Mouse (Mus musculus): ENCODE measurements around the gene Rapgef3. TPM values are rescaled to one million over a fixed set of nuclear protein-coding genes. Genes with fewer than 3 reads are reported as not detected.
A peak's percentile ranks its signal among the peaks of the same experiment; 100 is the strongest.

The Rapgef3 gene
- polyA plus RNA-seq, 1 experiment from 2014 or later = 5.9 TPM

- DNase-seq (ENCODE audit: low spot score) = no peak
- Histone ChIP-seq H3K27me3 (replicated peaks; ENCODE audit: low read depth, poor library complexity, severe bottlenecking) (no peaks in the 10 kb centered on the region), H3K4me1 (peaks cover 27% of the 10 kb centered on the region), H3K9me3 (no peaks in the 10 kb centered on the region), H3K36me3 (replicated peaks) (no peaks in the 10 kb centered on the region), H3K27ac (replicated peaks) (no peak overlapping the region), H3K4me3 (no peak overlapping the region)
- WGBS = 89% methylated on average over 4 of the region's 4 CpGs
Measured at GRCm38 (mm10) chr15:97748964-97749363, 18.8 kb downstream of the Rapgef3 start.

DNA sequence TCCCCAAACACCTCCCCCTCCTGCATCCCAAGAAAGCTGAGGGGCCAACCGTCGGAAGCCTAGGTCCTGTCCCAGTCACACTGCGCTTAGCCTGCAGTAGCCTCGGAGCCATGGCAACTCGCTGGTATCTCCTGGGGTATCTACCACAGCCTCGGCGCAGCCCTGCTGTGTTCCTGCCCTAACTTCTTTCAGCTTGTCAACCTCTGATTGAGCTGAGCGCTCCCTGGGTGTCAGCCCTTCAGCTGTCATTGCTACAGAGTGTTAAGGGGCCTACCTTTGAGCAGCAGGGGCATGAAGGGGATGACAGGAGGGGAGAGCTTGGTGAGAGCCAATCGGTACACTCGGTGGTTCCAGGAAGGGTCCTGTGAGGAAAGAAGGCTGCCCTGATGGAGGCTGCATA, 19.5 kb downstream of the Rapgef3 start:
- no peak for DNase-seq (ENCODE audit: low spot score)
- no peaks in the 10 kb centered on the region for H3K27me3 ChIP-seq (replicated peaks; ENCODE audit: low read depth, poor library complexity, severe bottlenecking)
- peaks cover 26% of the 10 kb centered on the region for H3K4me1 ChIP-seq
- 57% methylated on average over 10 of the region's 10 CpGs for WGBS
- no peaks in the 10 kb centered on the region for H3K36me3 ChIP-seq (replicated peaks)
- no peak overlapping the region for H3K27ac ChIP-seq (replicated peaks)
- H3K9me3 ChIP-seq = no peaks in the 10 kb centered on the region
- no peak overlapping the region for H3K4me3 ChIP-seq

DNA sequence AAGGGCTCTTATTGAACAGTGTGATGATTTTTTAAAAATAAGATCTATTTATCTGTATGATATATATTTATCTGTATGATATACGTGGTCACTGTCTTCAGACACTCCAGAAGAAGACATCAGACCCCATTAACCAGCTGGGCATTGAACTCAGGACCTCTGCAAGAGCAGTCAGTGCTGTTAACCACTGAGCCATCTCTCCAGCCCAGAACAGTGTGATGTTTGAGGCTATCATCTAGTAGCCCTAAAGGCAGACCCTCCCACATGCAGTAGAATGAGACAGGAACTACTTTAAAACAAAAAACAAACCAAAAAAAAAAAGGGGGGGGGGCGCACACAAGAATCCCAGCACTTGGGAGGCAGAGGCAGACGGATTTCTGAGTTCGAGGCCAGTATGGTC, 20.3 kb downstream of the Rapgef3 start:
- Histone ChIP-seq H3K27ac (replicated peaks) (no peak overlapping the region), H3K9me3 (no peaks in the 10 kb centered on the region), H3K27me3 (replicated peaks; ENCODE audit: low read depth, poor library complexity, severe bottlenecking) (no peaks in the 10 kb centered on the region), H3K36me3 (replicated peaks) (no peaks in the 10 kb centered on the region), H3K4me1 (peaks cover 26% of the 10 kb centered on the region), H3K4me3 (no peak overlapping the region)
- 91% methylated on average over 4 of the region's 4 CpGs for WGBS
- DNase-seq (ENCODE audit: low spot score) = no peak

DNA sequence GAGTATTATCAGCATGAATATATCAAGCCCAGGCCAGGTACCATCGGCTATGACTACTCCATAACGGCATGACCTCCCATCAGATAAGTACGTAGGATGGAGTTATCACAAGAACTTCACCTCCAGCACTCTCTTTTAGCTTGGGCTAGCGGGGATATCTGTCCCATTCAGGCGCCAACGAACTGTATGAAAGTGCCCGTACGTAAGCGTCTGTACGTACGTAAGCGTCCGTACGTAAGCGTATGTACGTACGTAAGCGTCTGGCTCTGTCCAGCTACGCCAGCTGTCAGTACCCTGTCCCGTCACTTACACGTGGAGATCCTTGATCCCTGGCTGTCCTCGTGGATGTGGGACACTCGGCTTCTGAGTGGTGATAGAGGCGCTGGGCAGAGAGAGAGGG, 21.0 kb downstream of the Rapgef3 start:
- Histone ChIP-seq H3K9me3 (no peaks in the 10 kb centered on the region), H3K4me1 (peaks cover 33% of the 10 kb centered on the region), H3K27me3 (replicated peaks; ENCODE audit: low read depth, poor library complexity, severe bottlenecking) (no peaks in the 10 kb centered on the region), H3K4me3 (no peak overlapping the region), H3K27ac (replicated peaks) (no peak overlapping the region), H3K36me3 (replicated peaks) (no peaks in the 10 kb centered on the region)
- no peak for DNase-seq (ENCODE audit: low spot score)
- 94% methylated on average over 24 of the region's 24 CpGs for WGBS

GRCm38 (mm10) chr15:97746278-97746677, 21.5 kb downstream of the Rapgef3 start:
- Histone ChIP-seq H3K4me3 (no peak overlapping the region), H3K9me3 (no peaks in the 10 kb centered on the region), H3K36me3 (replicated peaks) (no peaks in the 10 kb centered on the region), H3K4me1 (peaks cover 35% of the 10 kb centered on the region), H3K27ac (replicated peaks) (no peak overlapping the region), H3K27me3 (replicated peaks; ENCODE audit: low read depth, poor library complexity, severe bottlenecking) (no peaks in the 10 kb centered on the region)
- DNase-seq (ENCODE audit: low spot score) = no peak
- 91% methylated on average over 10 of the region's 10 CpGs for WGBS

GRCm38 (mm10) chr15:97745331-97745730, 22.4 kb downstream of the Rapgef3 start:
- WGBS = 80% methylated on average over 10 of the region's 10 CpGs

DNA sequence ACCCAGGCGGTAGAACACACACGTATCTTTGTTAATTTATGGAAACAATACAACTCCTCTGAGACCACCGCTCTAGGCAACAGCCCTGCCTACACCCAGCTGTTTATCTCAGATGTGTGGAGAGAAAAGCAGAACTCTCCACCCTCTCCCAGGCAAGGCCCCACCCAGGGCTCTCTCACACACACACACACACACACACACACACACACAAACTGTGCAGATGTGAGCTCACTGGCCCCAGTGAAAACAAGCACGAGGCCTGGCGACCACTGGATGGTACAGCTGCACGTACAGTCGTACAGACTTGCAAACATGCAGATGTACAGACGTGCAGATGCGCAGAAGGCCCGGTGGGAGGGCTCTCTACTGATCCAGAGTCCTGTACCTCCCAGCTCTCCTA, 22.8 kb downstream of the Rapgef3 start:
- H3K27ac ChIP-seq (replicated peaks) = 0 out of 2 replicates have a peak overlapping the region, but pooled peaks have one; percentile 30

More at GRCm38 (mm10) chr15:97745331-97745730, 22.4 kb downstream of the Rapgef3 start:
- no peak overlapping the region for H3K4me3 ChIP-seq
- H3K9me3 ChIP-seq = no peaks in the 10 kb centered on the region
- no peaks in the 10 kb centered on the region for H3K27me3 ChIP-seq (replicated peaks; ENCODE audit: low read depth, poor library complexity, severe bottlenecking)
- H3K4me1 ChIP-seq = peaks cover 28% of the 10 kb centered on the region
- no peak for DNase-seq (ENCODE audit: low spot score)
- H3K36me3 ChIP-seq (replicated peaks) = no peaks in the 10 kb centered on the region
- H3K27ac ChIP-seq (replicated peaks) = 0 out of 2 replicates have a peak overlapping the region, but pooled peaks have one; percentile 30

DNA sequence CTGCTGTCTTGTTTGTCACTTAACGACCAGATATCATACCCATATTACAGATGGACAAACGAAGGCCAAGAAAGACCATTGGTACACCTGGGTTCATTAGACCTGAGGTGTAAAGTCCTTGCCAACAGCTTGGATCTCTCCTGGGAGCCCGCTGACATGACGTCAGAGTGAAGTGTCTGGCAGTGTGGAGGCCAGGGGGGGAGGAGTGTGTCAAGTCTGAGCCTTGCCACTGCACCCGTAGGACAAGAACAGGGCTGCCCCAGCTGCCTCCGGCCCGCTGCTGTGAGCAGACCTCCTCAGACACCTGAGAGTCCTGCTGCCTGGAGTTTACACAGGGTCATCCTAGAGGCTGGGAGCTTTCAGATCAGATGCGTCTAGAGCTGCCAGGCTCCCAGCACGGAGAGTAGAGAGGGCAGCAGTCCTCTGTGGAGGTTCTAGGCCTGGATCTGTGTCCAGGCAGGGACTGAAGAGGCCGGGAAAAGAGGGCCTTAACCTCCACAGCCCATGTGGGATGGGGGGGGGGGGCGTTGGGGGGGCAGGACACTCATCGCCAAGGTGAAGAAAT, 23.7 kb downstream of the Rapgef3 start:
- Histone ChIP-seq H3K4me1 (peaks cover 26% of the 10 kb centered on the region), H3K27me3 (replicated peaks; ENCODE audit: low read depth, poor library complexity, severe bottlenecking) (no peaks in the 10 kb centered on the region), H3K9me3 (no peaks in the 10 kb centered on the region), H3K27ac (replicated peaks) (peak overlapping the region; percentile 25; the same call in 1 of the 2 replicates), H3K4me3 (no peak overlapping the region), H3K36me3 (replicated peaks) (no peaks in the 10 kb centered on the region)
- DNase-seq (ENCODE audit: low spot score) = no peak
- 74% methylated on average over 12 of the region's 12 CpGs for WGBS

More for the DNA sequence above, 22.8 kb downstream of the Rapgef3 start:
- no peaks in the 10 kb centered on the region for H3K27me3 ChIP-seq (replicated peaks; ENCODE audit: low read depth, poor library complexity, severe bottlenecking)
- no peak overlapping the region for H3K4me3 ChIP-seq
- H3K4me1 ChIP-seq = peaks cover 26% of the 10 kb centered on the region
- no peak for DNase-seq (ENCODE audit: low spot score)
- no peaks in the 10 kb centered on the region for H3K36me3 ChIP-seq (replicated peaks)
- 82% methylated on average over 10 of the region's 10 CpGs for WGBS
- H3K9me3 ChIP-seq = no peaks in the 10 kb centered on the region

GRCm38 (mm10) chr15:97743210-97743609, 24.6 kb downstream of the Rapgef3 start:
- Histone ChIP-seq H3K36me3 (replicated peaks) (no peaks in the 10 kb centered on the region), H3K27ac (replicated peaks) (no peak overlapping the region), H3K4me1 (peaks cover 23% of the 10 kb centered on the region), H3K9me3 (no peaks in the 10 kb centered on the region), H3K4me3 (no peak overlapping the region), H3K27me3 (replicated peaks; ENCODE audit: low read depth, poor library complexity, severe bottlenecking) (no peaks in the 10 kb centered on the region)
- 89% methylated on average over 5 of the region's 5 CpGs for WGBS
- DNase-seq (ENCODE audit: low spot score) = no peak

DNA sequence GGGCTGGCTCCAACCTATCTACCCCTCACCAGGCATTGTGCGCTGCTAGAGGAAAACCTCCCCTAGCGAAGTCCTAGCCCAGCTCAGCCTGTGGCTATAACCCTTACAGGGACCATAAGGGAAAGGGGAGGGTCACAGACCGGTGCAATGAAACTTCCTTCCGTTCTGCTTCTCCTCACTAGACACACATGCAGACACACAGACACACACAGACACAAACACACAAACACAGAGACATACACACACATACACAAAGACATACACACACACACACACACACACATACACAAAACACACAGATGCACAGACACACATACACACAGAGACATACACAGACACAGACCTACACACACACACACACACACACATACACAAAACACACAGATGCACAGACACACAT, 25.2 kb downstream of the Rapgef3 start:
- 71% methylated on average over 4 of the region's 4 CpGs for WGBS
- Histone ChIP-seq H3K4me3 (no peak overlapping the region), H3K27me3 (replicated peaks; ENCODE audit: low read depth, poor library complexity, severe bottlenecking) (no peaks in the 10 kb centered on the region), H3K27ac (replicated peaks) (no peak overlapping the region), H3K9me3 (no peaks in the 10 kb centered on the region), H3K4me1 (peaks cover 21% of the 10 kb centered on the region), H3K36me3 (replicated peaks) (no peaks in the 10 kb centered on the region)
- DNase-seq (ENCODE audit: low spot score) = no peak

DNA sequence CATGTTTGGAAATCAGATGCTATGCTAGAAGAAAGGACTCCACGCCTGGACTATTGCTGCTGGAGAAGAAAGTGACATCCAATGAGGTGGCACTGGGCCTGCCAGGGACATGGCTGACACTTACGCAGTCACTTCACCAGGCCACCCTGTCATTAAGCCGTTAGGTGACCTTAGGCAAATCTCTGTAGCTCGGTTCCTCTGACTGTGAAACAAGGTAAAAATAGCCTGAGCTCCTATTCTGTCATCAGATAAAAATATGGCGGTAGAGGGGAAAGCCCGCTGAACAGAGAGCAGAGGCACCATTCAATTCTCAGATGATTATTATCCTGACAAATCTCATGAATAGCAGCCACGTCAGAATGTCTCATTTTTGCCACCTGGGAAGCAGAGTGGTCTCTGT, 25.7 kb downstream of the Rapgef3 start:
- H3K36me3 ChIP-seq (replicated peaks) = no peaks in the 10 kb centered on the region
- DNase-seq (ENCODE audit: low spot score) = no peak
- H3K4me3 ChIP-seq = no peak overlapping the region
- WGBS = 74% methylated on average over 7 of the region's 7 CpGs
- H3K27ac ChIP-seq (replicated peaks) = no peak overlapping the region
- peaks cover 21% of the 10 kb centered on the region for H3K4me1 ChIP-seq
- no peaks in the 10 kb centered on the region for H3K9me3 ChIP-seq
- H3K27me3 ChIP-seq (replicated peaks; ENCODE audit: low read depth, poor library complexity, severe bottlenecking) = no peaks in the 10 kb centered on the region

- WGBS = 83% methylated on average over 12 of the region's 12 CpGs
- no peaks in the 10 kb centered on the region for H3K27me3 ChIP-seq (replicated peaks; ENCODE audit: low read depth, poor library complexity, severe bottlenecking)
Measured at GRCm38 (mm10) chr15:97741662-97742061, 26.1 kb downstream of the Rapgef3 start.

DNA sequence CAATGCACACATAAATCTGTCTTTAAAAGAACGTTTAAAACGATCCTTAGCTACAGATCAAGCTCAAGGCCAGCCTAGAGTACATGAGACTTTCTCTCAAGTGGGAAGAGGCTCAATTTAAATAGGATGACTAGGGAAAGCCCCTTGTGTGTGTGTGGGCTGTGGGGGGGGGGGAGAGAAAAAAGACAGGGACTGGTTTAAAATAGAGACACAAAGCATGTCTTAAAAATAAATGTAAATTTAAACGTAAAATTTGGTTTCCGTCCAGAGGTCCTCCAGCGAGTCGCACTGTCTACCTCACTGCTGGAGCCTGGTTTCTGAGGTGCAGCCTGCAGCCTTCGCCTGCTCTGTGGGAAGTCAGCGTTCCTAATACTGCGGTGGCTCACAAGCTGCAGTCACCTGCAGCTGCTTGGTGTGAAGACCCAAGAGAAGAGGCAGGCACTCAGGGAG, 27.5 kb downstream of the Rapgef3 start:
- Histone ChIP-seq H3K4me1 (peaks cover 20% of the 10 kb centered on the region), H3K27ac (replicated peaks) (no peak overlapping the region), H3K4me3 (no peak overlapping the region), H3K27me3 (replicated peaks; ENCODE audit: low read depth, poor library complexity, severe bottlenecking) (no peaks in the 10 kb centered on the region), H3K9me3 (no peaks in the 10 kb centered on the region), H3K36me3 (replicated peaks) (no peaks in the 10 kb centered on the region)
- WGBS = 88% methylated on average over 9 of the region's 9 CpGs
- no peak for DNase-seq (ENCODE audit: low spot score)

More at GRCm38 (mm10) chr15:97741662-97742061, 26.1 kb downstream of the Rapgef3 start:
- Histone ChIP-seq H3K4me3 (no peak overlapping the region), H3K27ac (replicated peaks) (no peak overlapping the region), H3K9me3 (no peaks in the 10 kb centered on the region), H3K4me1 (peaks cover 21% of the 10 kb centered on the region), H3K36me3 (replicated peaks) (no peaks in the 10 kb centered on the region)
- DNase-seq (ENCODE audit: low spot score) = no peak
